Mouse (Mus musculus) forebrain, embryonic 13.5 days (tissue): ENCODE data around the gene Aldh1a2. TPM values are rescaled to one million over a fixed set of nuclear protein-coding genes. Genes with fewer than 3 reads are reported as not detected.

Experiments used
- ATAC-seq: fragments of 200-750 bp; cut with Nextera tagmentation; 2 replicates; pipeline ENCODE4 v1.8.0; 2017
- H3K27ac ChIP-seq: fragments of 300-500 bp; sonication (generic); 2 replicates; pipeline ENCODE4 v1.5.1; 2015; ENCODE audit warnings: inconsistent platforms, mild to moderate bottlenecking, moderate library complexity
- H3K27me3 ChIP-seq: fragments of 300-500 bp; sonication (generic); 2 replicates; pipeline ENCODE4 v1.6.1; 2015; ENCODE audit warnings: mild to moderate bottlenecking, inconsistent platforms
- H3K36me3 ChIP-seq: fragments of 300-500 bp; sonication (generic); 2 replicates; pipeline ENCODE4 v1.6.1; 2015; ENCODE audit warnings: mild to moderate bottlenecking, inconsistent platforms; ENCODE audit not compliant: poor library complexity, severe bottlenecking
- H3K4me1 ChIP-seq: fragments of 300-500 bp; sonication (generic); 2 replicates; pipeline ENCODE4 v1.6.1; 2015; ENCODE audit warnings: inconsistent platforms
- H3K4me2 ChIP-seq: fragments of 300-500 bp; sonication (generic); 2 replicates; pipeline ENCODE4 v1.6.1; 2015; ENCODE audit warnings: inconsistent platforms, mild to moderate bottlenecking, moderate library complexity
- H3K4me3 ChIP-seq: fragments of 300-500 bp; sonication (generic); 2 replicates; pipeline ENCODE4 v1.5.1; 2015; ENCODE audit warnings: mild to moderate bottlenecking, inconsistent platforms
- H3K9ac ChIP-seq: fragments of 300-500 bp; sonication (generic); 2 replicates; pipeline ENCODE4 v1.6.1; 2015; ENCODE audit warnings: mild to moderate bottlenecking, inconsistent platforms
- H3K9me3 ChIP-seq: fragments of 300-500 bp; sonication (generic); replicated peaks from 2 replicates; pipeline ENCODE4 v1.6.1; 2016; ENCODE audit warnings: inconsistent platforms
- WGBS: fragments of 180-500 bp; shearing (Covaris S2); methylation state at CpG from one replicate; pipeline ENCODE4 v1.1.7; 2015; 5-methylcytosine and 5-hydroxymethylcytosine counted together
- polyA plus RNA-seq: library from polyadenylated mRNA; unstranded; fragments of >200 nt; fragmentation: Nextera tagmentation; extraction: Ambion mirVana; gene quantifications from 2 replicates; pipeline ENCODE4 v1.2.1, GENCODE M21; 2015

Aldh1a2 gene
- polyA plus RNA-seq, 1 experiment from 2014 or later, result 2.6 TPM

GRCm38 (mm10) chr9:71278741-71279140 lies 63.2 kb downstream of the Aldh1a2 start:
- H3K36me3 ChIP-seq, result no peaks in the 10 kb centered on the region
- no peaks in the 10 kb centered on the region for H3K4me1 ChIP-seq
- H3K27ac ChIP-seq, result no peak overlapping the region
- H3K9ac ChIP-seq, result no peak overlapping the region
- WGBS, result 90% methylated on average over 4 of the region's 4 CpGs
- no peak overlapping the region for H3K4me3 ChIP-seq
- no peak overlapping the region for H3K4me2 ChIP-seq
- no peaks in the 10 kb centered on the region for H3K27me3 ChIP-seq
- no peak for ATAC-seq
- no peaks in the 10 kb centered on the region for H3K9me3 ChIP-seq

- H3K4me2 ChIP-seq, result no peak overlapping the region
- no peaks in the 10 kb centered on the region for H3K36me3 ChIP-seq
- no peak overlapping the region for H3K9ac ChIP-seq
- H3K4me3 ChIP-seq, result no peak overlapping the region
- no peaks in the 10 kb centered on the region for H3K4me1 ChIP-seq
- H3K9me3 ChIP-seq, result no peaks in the 10 kb centered on the region
- WGBS, result 84% methylated on average over 7 of the region's 7 CpGs
- ATAC-seq, result no peak
- H3K27ac ChIP-seq, result no peak overlapping the region
- no peaks in the 10 kb centered on the region for H3K27me3 ChIP-seq
Measured at GRCm38 (mm10) chr9:71283156-71283555, 67.6 kb downstream of the Aldh1a2 start.

- WGBS, result 93% methylated on average over 3 of the region's 3 CpGs
Measured at GRCm38 (mm10) chr9:71285231-71285630, 69.6 kb downstream of the Aldh1a2 start.

GRCm38 (mm10) chr9:71286420-71286819 lies 70.8 kb downstream of the Aldh1a2 start:
- no peaks in the 10 kb centered on the region for H3K27me3 ChIP-seq
- H3K4me3 ChIP-seq, result no peak overlapping the region
- H3K27ac ChIP-seq, result no peak overlapping the region
- no peaks in the 10 kb centered on the region for H3K4me1 ChIP-seq
- H3K9me3 ChIP-seq, result no peaks in the 10 kb centered on the region
- no peak for ATAC-seq
- no peak overlapping the region for H3K4me2 ChIP-seq
- WGBS, result 90% methylated on average over 9 of the region's 9 CpGs
- no peak overlapping the region for H3K9ac ChIP-seq
- no peaks in the 10 kb centered on the region for H3K36me3 ChIP-seq

More at GRCm38 (mm10) chr9:71285231-71285630, 69.6 kb downstream of the Aldh1a2 start:
- Histone ChIP-seq H3K27me3 (no peaks in the 10 kb centered on the region), H3K4me1 (no peaks in the 10 kb centered on the region), H3K27ac (no peak overlapping the region), H3K4me2 (no peak overlapping the region), H3K36me3 (no peaks in the 10 kb centered on the region), H3K9ac (no peak overlapping the region), H3K4me3 (no peak overlapping the region), H3K9me3 (no peaks in the 10 kb centered on the region)
- no peak for ATAC-seq

GRCm38 (mm10) chr9:71288738-71289137 lies 73.1 kb downstream of the Aldh1a2 start:
- Histone ChIP-seq H3K27me3 (no peaks in the 10 kb centered on the region), H3K4me2 (no peak overlapping the region), H3K9ac (no peak overlapping the region), H3K4me3 (no peak overlapping the region), H3K27ac (no peak overlapping the region), H3K9me3 (no peaks in the 10 kb centered on the region), H3K36me3 (no peaks in the 10 kb centered on the region), H3K4me1 (no peaks in the 10 kb centered on the region)
- WGBS, result 90% methylated on average over 6 of the region's 6 CpGs
- no peak for ATAC-seq

GRCm38 (mm10) chr9:71289810-71290209 lies 74.2 kb downstream of the Aldh1a2 start:
- no peaks in the 10 kb centered on the region for H3K27me3 ChIP-seq
- no peak overlapping the region for H3K4me3 ChIP-seq
- WGBS, result 86% methylated on average over 3 of the region's 3 CpGs
- no peaks in the 10 kb centered on the region for H3K36me3 ChIP-seq
- H3K4me2 ChIP-seq, result no peak overlapping the region
- no peaks in the 10 kb centered on the region for H3K4me1 ChIP-seq
- H3K9me3 ChIP-seq, result no peaks in the 10 kb centered on the region
- ATAC-seq, result no peak
- no peak overlapping the region for H3K27ac ChIP-seq
- H3K9ac ChIP-seq, result no peak overlapping the region

GRCm38 (mm10) chr9:71290730-71291129 lies 75.1 kb downstream of the Aldh1a2 start:
- ATAC-seq, result no peak
- Histone ChIP-seq H3K27ac (no peak overlapping the region), H3K27me3 (no peaks in the 10 kb centered on the region), H3K4me2 (no peak overlapping the region), H3K36me3 (no peaks in the 10 kb centered on the region), H3K4me3 (no peak overlapping the region), H3K9me3 (no peaks in the 10 kb centered on the region), H3K4me1 (no peaks in the 10 kb centered on the region), H3K9ac (no peak overlapping the region)
- 83% methylated on average over 1 of the region's 1 CpGs for WGBS

- Histone ChIP-seq H3K27me3 (no peaks in the 10 kb centered on the region), H3K9ac (no peak overlapping the region), H3K4me2 (no peak overlapping the region), H3K4me3 (no peak overlapping the region), H3K27ac (no peak overlapping the region), H3K36me3 (no peaks in the 10 kb centered on the region), H3K4me1 (no peaks in the 10 kb centered on the region), H3K9me3 (no peaks in the 10 kb centered on the region)
- no peak for ATAC-seq
- WGBS, result 77% methylated on average over 8 of the region's 8 CpGs
Measured at GRCm38 (mm10) chr9:71295501-71295900, 79.9 kb downstream of the Aldh1a2 start.

- Histone ChIP-seq H3K4me3 (no peak overlapping the region), H3K36me3 (no peaks in the 10 kb centered on the region), H3K27ac (no peak overlapping the region), H3K4me2 (no peak overlapping the region), H3K27me3 (no peaks in the 10 kb centered on the region), H3K9ac (no peak overlapping the region), H3K4me1 (no peaks in the 10 kb centered on the region), H3K9me3 (no peaks in the 10 kb centered on the region)
- ATAC-seq, result no peak
- 58% methylated on average over 2 of the region's 2 CpGs for WGBS
Measured at GRCm38 (mm10) chr9:71303594-71303993, 88.0 kb downstream of the Aldh1a2 start.

- Histone ChIP-seq H3K9me3 (no peaks in the 10 kb centered on the region), H3K27ac (no peak overlapping the region), H3K4me1 (no peaks in the 10 kb centered on the region), H3K4me3 (no peak overlapping the region), H3K27me3 (no peaks in the 10 kb centered on the region), H3K4me2 (no peak overlapping the region), H3K9ac (no peak overlapping the region), H3K36me3 (no peaks in the 10 kb centered on the region)
- ATAC-seq, result no peak
- 77% methylated on average over 9 of the region's 9 CpGs for WGBS
Measured at GRCm38 (mm10) chr9:71307106-71307789, 91.7 kb downstream of the Aldh1a2 start.

GRCm38 (mm10) chr9:71315960-71316359 lies 100.4 kb downstream of the Aldh1a2 start:
- Histone ChIP-seq H3K4me3 (no peak overlapping the region), H3K9ac (no peak overlapping the region), H3K27ac (no peak overlapping the region), H3K4me1 (no peaks in the 10 kb centered on the region), H3K27me3 (no peaks in the 10 kb centered on the region), H3K36me3 (no peaks in the 10 kb centered on the region), H3K9me3 (no peaks in the 10 kb centered on the region), H3K4me2 (no peak overlapping the region)
- WGBS, result 94% methylated on average over 3 of the region's 3 CpGs
- ATAC-seq, result no peak

GRCm38 (mm10) chr9:71317096-71317920 lies 101.7 kb downstream of the Aldh1a2 start:
- ATAC-seq, result no peak
- WGBS, result 93% methylated on average over 11 of the region's 11 CpGs
- H3K27ac ChIP-seq, result no peak overlapping the region
- no peaks in the 10 kb centered on the region for H3K4me1 ChIP-seq
- no peak overlapping the region for H3K4me2 ChIP-seq
- H3K9me3 ChIP-seq, result no peaks in the 10 kb centered on the region
- no peaks in the 10 kb centered on the region for H3K27me3 ChIP-seq
- H3K9ac ChIP-seq, result no peak overlapping the region
- no peak overlapping the region for H3K4me3 ChIP-seq
- no peaks in the 10 kb centered on the region for H3K36me3 ChIP-seq
